Mouse (Mus musculus) embryonic facial prominence, embryonic 11.5 days (tissue): ENCODE measurements around the gene Higd1a. TPM values are rescaled to one million over a fixed set of nuclear protein-coding genes. Genes with fewer than 3 reads are reported as not detected.

Experiments used
- ATAC-seq: fragments of 200-750 bp; cut with Nextera tagmentation; replicated peaks from 2 replicates; pipeline ENCODE4 v1.8.0; 2017; ENCODE audit warnings: low read depth; ENCODE audit not compliant: insufficient number of reproducible peaks, low FRiP score, low TSS enrichment
- DNase-seq: peaks from one replicate; pipeline ENCODE4 v3.0.0-alpha.2; 2015; ENCODE audit warnings: low spot score
- H3K27ac ChIP-seq: fragments of 300-500 bp; sonication (generic); replicated peaks from 2 replicates; pipeline ENCODE4 v1.5.1; 2014; ENCODE audit warnings: mild to moderate bottlenecking, low read depth, low read length, control low read depth
- H3K27me3 ChIP-seq: fragments of 300-500 bp; sonication (generic); 2 replicates; pipeline ENCODE4 v1.6.1; 2014; ENCODE audit warnings: mild to moderate bottlenecking, low read length, moderate library complexity, mixed read lengths; ENCODE audit not compliant: control insufficient read depth, insufficient read depth
- H3K36me3 ChIP-seq: fragments of 300-500 bp; sonication (generic); replicated peaks from 2 replicates; pipeline ENCODE4 v1.6.1; 2014; ENCODE audit warnings: low read depth, mild to moderate bottlenecking, low read length, moderate library complexity, mixed read lengths; ENCODE audit not compliant: control insufficient read depth, insufficient read depth
- H3K4me1 ChIP-seq: fragments of 300-500 bp; sonication (generic); 2 replicates; pipeline ENCODE4 v1.6.1; 2014; ENCODE audit warnings: low read length, mixed read lengths; ENCODE audit not compliant: control insufficient read depth, insufficient read depth
- H3K4me2 ChIP-seq: fragments of 300-500 bp; sonication (generic); 2 replicates; pipeline ENCODE4 v1.6.1; 2014; ENCODE audit warnings: low read depth, mild to moderate bottlenecking, control low read depth, low read length, moderate library complexity
- H3K4me3 ChIP-seq: fragments of 300-500 bp; sonication (generic); 2 replicates; pipeline ENCODE4 v1.5.1; 2014; ENCODE audit warnings: low read depth, low read length, control low read depth
- H3K9ac ChIP-seq: fragments of 300-500 bp; sonication (generic); replicated peaks from 2 replicates; pipeline ENCODE4 v1.6.1; 2014; ENCODE audit warnings: mild to moderate bottlenecking, control low read depth, low read length
- H3K9me3 ChIP-seq: fragments of 300-500 bp; sonication (generic); replicated peaks from 2 replicates; pipeline ENCODE4 v1.6.1; 2016; ENCODE audit warnings: mild to moderate bottlenecking, low read length, inconsistent platforms, mixed read lengths; ENCODE audit not compliant: control insufficient read depth
- WGBS: fragments of 180-500 bp; shearing (Covaris S2); extraction: QIAGEN DNeasy Blood & Tissue Kit; methylation state at CpG from one replicate; pipeline ENCODE4 v1.1.7; 2014; 5-methylcytosine and 5-hydroxymethylcytosine counted together
- polyA plus RNA-seq: library from polyadenylated mRNA; unstranded; fragments of >200 nt; fragmentation: Nextera tagmentation; extraction: Ambion mirVana; gene quantifications from 2 replicates; pipeline ENCODE4 v1.2.1, GENCODE M21; 2014

Gene Higd1a
- polyA plus RNA-seq: 135 and 136 TPM in 2 replicates

GRCm38 (mm10) chr9:121858153-121858488, at the start of gene Higd1a:
TSS of gene Higd1a (minus strand) at chr9:121858362.
- DNase-seq (peak; percentile 9), ATAC-seq (no peak)
- Histone ChIP-seq H3K4me2 (peak within 1 kb of the TSS; percentile 88), H3K4me1 (no peaks in the 10 kb centered on the region), H3K27ac (peak within 1 kb of the TSS; percentile 80), H3K9me3 (no peaks in the 10 kb centered on the region), H3K9ac (peak within 1 kb of the TSS; percentile 80), H3K4me3 (peak within 1 kb of the TSS; percentile 86), H3K27me3 (no peaks in the 10 kb centered on the region), H3K36me3 (no peaks in the 10 kb centered on the region)
- WGBS: 16% methylated on average over 6 of the region's 6 CpGs

GRCm38 (mm10) chr9:121907356-121908070, 49.4 kb upstream of the Higd1a start:
- Histone ChIP-seq H3K36me3 (no peaks in the 10 kb centered on the region), H3K27me3 (no peaks in the 10 kb centered on the region)

GRCm38 (mm10) chr9:121906456-121906855, 48.3 kb upstream of the Higd1a start:
- WGBS: 77% methylated on average over 5 of the region's 5 CpGs
- Histone ChIP-seq H3K27ac (no peak overlapping the region), H3K4me2 (no peak overlapping the region), H3K9me3 (no peaks in the 10 kb centered on the region), H3K36me3 (no peaks in the 10 kb centered on the region), H3K27me3 (no peaks in the 10 kb centered on the region), H3K4me3 (no peak overlapping the region), H3K9ac (no peak overlapping the region), H3K4me1 (no peaks in the 10 kb centered on the region)
- DNase-seq (no peak), ATAC-seq (no peak)

More at GRCm38 (mm10) chr9:121907356-121908070, 49.4 kb upstream of the Higd1a start:
- ATAC-seq: no peak
- DNase-seq: no peak
- Histone ChIP-seq H3K9me3 (no peaks in the 10 kb centered on the region), H3K4me2 (no peak overlapping the region), H3K9ac (no peak overlapping the region), H3K27ac (no peak overlapping the region), H3K4me1 (no peaks in the 10 kb centered on the region), H3K4me3 (no peak overlapping the region)
- WGBS: 71% methylated on average over 10 of the region's 10 CpGs

- Histone ChIP-seq H3K4me1 (no peaks in the 10 kb centered on the region), H3K9ac (no peak overlapping the region), H3K27me3 (no peaks in the 10 kb centered on the region), H3K4me3 (no peak overlapping the region), H3K9me3 (no peaks in the 10 kb centered on the region), H3K36me3 (no peaks in the 10 kb centered on the region), H3K27ac (no peak overlapping the region), H3K4me2 (no peak overlapping the region)
- DNase-seq: no peak
- 91% methylated on average over 4 of the region's 4 CpGs for WGBS
- ATAC-seq: no peak
Measured at GRCm38 (mm10) chr9:121905556-121906185, 47.5 kb upstream of the Higd1a start.

- WGBS: 91% methylated on average over 7 of the region's 7 CpGs
- Histone ChIP-seq H3K4me2 (no peak overlapping the region), H3K27ac (no peak overlapping the region), H3K4me3 (no peak overlapping the region), H3K9me3 (no peaks in the 10 kb centered on the region), H3K36me3 (no peaks in the 10 kb centered on the region), H3K4me1 (no peaks in the 10 kb centered on the region), H3K27me3 (no peaks in the 10 kb centered on the region), H3K9ac (no peak overlapping the region)
- ATAC-seq (no peak), DNase-seq (no peak)
Measured at GRCm38 (mm10) chr9:121904946-121905345, 46.8 kb upstream of the Higd1a start.

GRCm38 (mm10) chr9:121904319-121904718, 46.2 kb upstream of the Higd1a start:
- ATAC-seq (no peak), DNase-seq (no peak)
- no peak overlapping the region for H3K4me2 ChIP-seq
- H3K4me3 ChIP-seq: no peak overlapping the region
- no peak overlapping the region for H3K27ac ChIP-seq
- no peaks in the 10 kb centered on the region for H3K27me3 ChIP-seq
- 87% methylated on average over 4 of the region's 4 CpGs for WGBS
- H3K4me1 ChIP-seq: no peaks in the 10 kb centered on the region
- no peak overlapping the region for H3K9ac ChIP-seq
- no peaks in the 10 kb centered on the region for H3K9me3 ChIP-seq
- H3K36me3 ChIP-seq: no peaks in the 10 kb centered on the region

GRCm38 (mm10) chr9:121903476-121904305, 45.5 kb upstream of the Higd1a start:
- WGBS: 71% methylated on average over 8 of the region's 8 CpGs

More at GRCm38 (mm10) chr9:121903476-121904305, 45.5 kb upstream of the Higd1a start:
- H3K27me3 ChIP-seq: no peaks in the 10 kb centered on the region
- no peak overlapping the region for H3K4me2 ChIP-seq
- H3K4me1 ChIP-seq: no peaks in the 10 kb centered on the region
- no peak overlapping the region for H3K4me3 ChIP-seq
- H3K27ac ChIP-seq: no peak overlapping the region
- DNase-seq: no peak
- no peaks in the 10 kb centered on the region for H3K36me3 ChIP-seq
- H3K9me3 ChIP-seq: no peaks in the 10 kb centered on the region
- no peak for ATAC-seq
- no peak overlapping the region for H3K9ac ChIP-seq
